Mouse (Mus musculus): Measurements from ENCODE around the gene Vmn2r106.

The Vmn2r106 gene

DNA sequence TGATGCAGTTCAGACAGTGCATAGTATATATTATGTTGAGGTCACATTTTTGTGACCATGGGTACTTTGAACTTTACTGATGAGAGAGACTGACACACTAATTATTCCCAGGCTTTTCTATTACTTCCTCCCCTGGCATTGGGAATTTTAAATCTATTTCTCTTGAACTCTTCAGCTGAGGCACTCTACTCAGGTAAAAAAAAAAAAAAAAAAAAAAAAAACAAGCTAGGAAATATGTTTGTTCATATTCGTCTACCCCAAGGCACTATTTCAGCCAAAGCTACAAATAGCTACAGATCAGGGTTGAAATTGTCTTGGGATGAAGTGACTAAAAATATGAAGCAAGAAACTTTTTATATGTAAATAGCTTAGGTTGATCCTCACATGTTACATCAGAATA is at the start of gene Vmn2r106:
Vmn2r106 (minus strand) TSS at position 101 of the 400 bp plus-strand sequence.
- Histone ChIP-seq H3K9me3 (ENCODE audit: low read length) (no peaks in the 10 kb centered on the region), H3K4me3 (replicated peaks; ENCODE audit: low read length) (no peak within 1 kb of the TSS), H3K4me1 (replicated peaks; ENCODE audit: low read depth, low read length) (no peaks in the 10 kb centered on the region), H3K36me3 (ENCODE audit: insufficient read depth, low read length) (no peaks in the 10 kb centered on the region), H3K27me3 (ENCODE audit: insufficient read depth, low read length) (no peaks in the 10 kb centered on the region)
- no peak for TF ChIP-seq NANOG (IDR thresholded peaks at IDR 0.05; ENCODE audit: borderline replicate concordance, low read length)
- TF ChIP-seq POU5F1 (IDR thresholded peaks at IDR 0.05; ENCODE audit: borderline replicate concordance, low read length) = no peak
- no peak for TF ChIP-seq CTCF (conservative IDR thresholded peaks at IDR 0.05; ENCODE audit: low read length)

DNA sequence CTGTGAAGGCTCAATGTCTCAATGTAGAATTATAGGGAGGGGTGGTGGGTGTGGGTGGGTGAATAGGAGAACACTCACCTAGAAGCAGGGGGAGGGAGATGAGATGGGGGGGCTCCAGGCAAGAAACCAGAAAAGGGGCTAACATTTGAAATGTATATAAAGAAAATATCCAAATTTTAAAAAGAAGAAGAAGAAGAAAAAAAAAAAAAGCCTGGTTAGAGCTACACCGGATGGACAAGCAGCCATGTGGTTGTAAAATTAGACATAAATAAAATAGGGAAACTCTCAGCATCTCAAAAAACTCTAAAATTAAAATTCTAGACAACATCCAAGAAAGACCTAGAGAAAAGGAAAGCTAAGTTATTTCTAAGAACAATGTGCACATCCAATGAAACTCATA is 20.4 kb upstream of the Vmn2r106 start:
- Histone ChIP-seq H3K9me3 (ENCODE audit: low read length) (no peaks in the 10 kb centered on the region), H3K27me3 (ENCODE audit: insufficient read depth, low read length) (no peaks in the 10 kb centered on the region), H3K4me1 (replicated peaks; ENCODE audit: low read depth, low read length) (peaks cover 19% of the 10 kb centered on the region), H3K4me3 (replicated peaks; ENCODE audit: low read length) (no peak overlapping the region), H3K36me3 (ENCODE audit: insufficient read depth, low read length) (no peaks in the 10 kb centered on the region)
- no peak for TF ChIP-seq POU5F1 (IDR thresholded peaks at IDR 0.05; ENCODE audit: borderline replicate concordance, low read length)
- no peak for TF ChIP-seq NANOG (IDR thresholded peaks at IDR 0.05; ENCODE audit: borderline replicate concordance, low read length)
- no peak for TF ChIP-seq CTCF (conservative IDR thresholded peaks at IDR 0.05; ENCODE audit: low read length)

DNA sequence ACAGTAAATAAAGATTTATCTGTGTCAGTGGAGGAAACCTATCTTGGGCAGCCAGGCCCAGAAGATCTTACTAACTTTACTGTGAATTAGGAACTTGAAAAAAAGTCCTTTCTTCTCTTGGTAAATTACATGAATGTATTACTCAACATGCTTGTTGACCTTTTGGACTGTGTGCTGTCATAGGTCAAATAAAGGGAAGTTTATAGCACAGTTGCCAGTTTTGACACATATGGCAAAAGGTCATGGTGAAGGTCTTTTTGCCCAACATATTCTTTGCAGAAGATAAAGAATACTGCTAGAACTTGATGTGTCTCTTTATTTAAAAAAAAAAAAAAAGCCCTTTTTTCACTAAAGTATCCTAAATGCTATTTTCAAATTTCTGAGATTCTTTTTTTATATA is 1.6 kb upstream of the Vmn2r106 start:
- no peak overlapping the region for H3K4me3 ChIP-seq (replicated peaks; ENCODE audit: low read length)
- no peaks in the 10 kb centered on the region for H3K36me3 ChIP-seq (ENCODE audit: insufficient read depth, low read length)
- H3K9me3 ChIP-seq (ENCODE audit: low read length) = no peaks in the 10 kb centered on the region
- H3K27me3 ChIP-seq (ENCODE audit: insufficient read depth, low read length) = no peaks in the 10 kb centered on the region
- H3K4me1 ChIP-seq (replicated peaks; ENCODE audit: low read depth, low read length) = no peaks in the 10 kb centered on the region
- no peak for TF ChIP-seq POU5F1 (IDR thresholded peaks at IDR 0.05; ENCODE audit: borderline replicate concordance, low read length)
- no peak for TF ChIP-seq CTCF (conservative IDR thresholded peaks at IDR 0.05; ENCODE audit: low read length)
- TF ChIP-seq NANOG (IDR thresholded peaks at IDR 0.05; ENCODE audit: borderline replicate concordance, low read length) = no peak

DNA sequence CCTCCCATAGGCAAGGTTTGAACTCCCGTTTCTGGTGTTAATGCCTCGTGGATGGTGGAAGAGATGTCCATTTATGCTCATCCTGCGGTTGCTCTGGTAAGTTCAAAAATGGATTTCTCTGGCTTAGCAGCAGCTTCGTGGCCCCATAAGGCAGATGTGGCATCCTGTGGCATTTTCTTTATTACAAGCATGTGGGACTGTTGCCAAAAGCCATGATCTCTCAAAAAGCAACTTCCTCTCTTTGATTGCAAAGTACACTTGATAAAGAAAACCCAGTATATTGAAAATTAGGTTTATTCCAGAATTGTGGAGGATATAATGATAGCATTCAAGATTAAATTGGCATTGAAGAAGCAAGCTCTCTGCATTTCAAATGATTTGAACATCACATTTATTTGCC is 29.8 kb downstream of the Vmn2r106 start:
- no peak for TF ChIP-seq POU5F1 (IDR thresholded peaks at IDR 0.05; ENCODE audit: borderline replicate concordance, low read length)
- no peak for TF ChIP-seq NANOG (IDR thresholded peaks at IDR 0.05; ENCODE audit: borderline replicate concordance, low read length)
- no peak for TF ChIP-seq CTCF (conservative IDR thresholded peaks at IDR 0.05; ENCODE audit: low read length)
- Histone ChIP-seq H3K4me3 (replicated peaks; ENCODE audit: low read length) (no peak overlapping the region), H3K9me3 (ENCODE audit: low read length) (no peaks in the 10 kb centered on the region)

DNA sequence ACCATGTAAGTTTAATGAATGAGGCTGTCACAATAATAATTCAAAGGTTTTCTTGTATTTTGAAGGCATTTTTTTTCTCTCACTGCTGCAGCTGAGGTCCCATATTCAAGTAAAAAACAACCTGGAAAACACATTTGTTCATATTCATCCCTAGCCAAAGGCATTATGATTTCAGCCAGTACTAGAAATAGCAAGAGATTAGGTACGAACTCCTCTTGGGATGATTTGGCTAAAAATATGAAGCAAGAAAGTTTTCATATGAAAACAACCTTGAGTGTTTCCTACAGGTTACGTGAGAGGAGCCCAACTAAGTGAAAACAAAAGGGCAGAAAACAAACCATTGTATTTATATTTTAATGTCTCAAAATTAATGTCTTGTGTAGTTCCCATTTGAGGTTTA is 50.4 kb downstream of the Vmn2r106 start, which contains the start of gene Vmn2r105:
Vmn2r105 (minus strand) TSS at position 101 of the 400 bp plus-strand sequence.
- Histone ChIP-seq H3K4me3 (replicated peaks; ENCODE audit: low read length) (no peak within 1 kb of the TSS), H3K36me3 (ENCODE audit: insufficient read depth, low read length) (no peaks in the 10 kb centered on the region), H3K4me1 (replicated peaks; ENCODE audit: low read depth, low read length) (no peaks in the 10 kb centered on the region), H3K9me3 (ENCODE audit: low read length) (no peaks in the 10 kb centered on the region), H3K27me3 (ENCODE audit: insufficient read depth, low read length) (no peaks in the 10 kb centered on the region)
- TF ChIP-seq NANOG (IDR thresholded peaks at IDR 0.05; ENCODE audit: borderline replicate concordance, low read length) (no peak), CTCF (conservative IDR thresholded peaks at IDR 0.05; ENCODE audit: low read length) (no peak), POU5F1 (IDR thresholded peaks at IDR 0.05; ENCODE audit: borderline replicate concordance, low read length) (no peak)

More for the DNA sequence above, 29.8 kb downstream of the Vmn2r106 start:
- H3K27me3 ChIP-seq (ENCODE audit: insufficient read depth, low read length) = no peaks in the 10 kb centered on the region
- no peaks in the 10 kb centered on the region for H3K4me1 ChIP-seq (replicated peaks; ENCODE audit: low read depth, low read length)
- H3K36me3 ChIP-seq (ENCODE audit: insufficient read depth, low read length) = no peaks in the 10 kb centered on the region
